9 mouse cellular contexts compared by ENCODE assay signal in genomic region chr2:117231257-117231656, GRCm38 (mm10). TPM values are rescaled to one million over a fixed set of nuclear protein-coding genes. Genes with fewer than 3 reads are reported as not detected.
A peak's percentile ranks its signal among the peaks of the same experiment; 100 is the strongest.
DNase-seq lines count a peak whose midpoint lies in the region; ATAC-seq and TF ChIP-seq lines count a peak whose summit lies in the region.
"Had no signal": no experiment of that assay in that cellular context is flagged by ENCODE, and none has a peak within 500 bp of the region (broad histone marks: within the 10 kb centered on the region; RNA-seq: fewer than 3 reads in every experiment).

No protein-coding gene starts in this region.

- H3K36me3 ChIP-seq in forebrain, embryonic 13.5 days (ENCODE audit: poor library complexity, severe bottlenecking): no peaks in the 10 kb centered on the region
- no peaks in the 10 kb centered on the region for H3K36me3 ChIP-seq in hindbrain, embryonic 10.5 days
- no peaks in the 10 kb centered on the region for H3K36me3 ChIP-seq in lung, postnatal 0 days (ENCODE audit: insufficient read depth, low read length)
- no peaks in the 10 kb centered on the region for H3K36me3 ChIP-seq in thymus, adult 2 months (ENCODE audit: control insufficient read depth, insufficient read depth, low read length)
- H3K36me3 ChIP-seq: limb, embryonic 15.5 days had no signal

- peak; percentile 94 for TF ChIP-seq CTCF in lung, postnatal 0 days (IDR thresholded peaks at IDR 0.05)
- TF ChIP-seq CTCF in thymus, adult 2 months (IDR thresholded peaks at IDR 0.05; ENCODE audit: borderline replicate concordance, control insufficient read depth, extremely low read depth, insufficient read depth, low read length, poor library complexity): peak; percentile 69; the same call in 1 of the 2 replicates

- no peak overlapping the region for H3K4me3 ChIP-seq in forebrain, embryonic 13.5 days
- no peak overlapping the region for H3K4me3 ChIP-seq in hindbrain, embryonic 10.5 days
- H3K4me3 ChIP-seq in lung, postnatal 0 days (ENCODE audit: low read depth, low read length): no peak overlapping the region
- no peak overlapping the region for H3K4me3 ChIP-seq in thymus, adult 2 months (ENCODE audit: control insufficient read depth, insufficient read depth, low read length)
- H3K4me3 ChIP-seq: limb, embryonic 15.5 days had no signal

- 0 out of 2 replicates have a peak, but pooled peaks cover 4% of the 10 kb centered on the region for H3K27me3 ChIP-seq in forebrain, embryonic 13.5 days
- peaks cover 6% of the 10 kb centered on the region; the same call in 1 of the 2 replicates for H3K27me3 ChIP-seq in hindbrain, embryonic 10.5 days (ENCODE audit: insufficient read depth, poor library complexity, severe bottlenecking)
- H3K27me3 ChIP-seq in lung, postnatal 0 days (replicated peaks; ENCODE audit: insufficient read depth, low read length): no peaks in the 10 kb centered on the region
- H3K27me3 ChIP-seq in thymus, adult 2 months (ENCODE audit: control insufficient read depth, insufficient read depth, low read length): no peaks in the 10 kb centered on the region

- no peak overlapping the region for H3K9ac ChIP-seq in forebrain, embryonic 13.5 days
- H3K9ac ChIP-seq in lung, postnatal 0 days (replicated peaks; ENCODE audit: low read depth): no peak overlapping the region
- H3K9ac ChIP-seq: limb, embryonic 15.5 days had no signal

- 5% methylated on average over 13 of the region's 13 CpGs for WGBS in forebrain, embryonic 13.5 days
- WGBS in hindbrain, embryonic 10.5 days: 7% methylated on average over 13 of the region's 13 CpGs
- 4% methylated on average over 13 of the region's 13 CpGs for WGBS in lung, postnatal 0 days
- WGBS in thymus, adult 2 months: 8% methylated on average over 13 of the region's 13 CpGs

- DNase-seq in ES-CJ7 (ENCODE audit: low read depth, low spot score): peak; percentile 85
- peak; percentile 37 for DNase-seq in c-Kit-positive CD71-positive TER-119-negative erythroid progenitor cells, embryonic 14.5 days (ENCODE audit: low read depth)
- DNase-seq in hindbrain, embryonic 10.5 days (ENCODE audit: low spot score): peak; percentile 88
- peak; percentile 73 to 86 for DNase-seq in layer of hippocampus, adult 8-10 months (ENCODE audit: low spot score in 2 of 2)
- DNase-seq in lung, postnatal 0 days (ENCODE audit: low spot score): peak; percentile 85
- DNase-seq in ovary, postnatal 10 days (ENCODE audit: low spot score): peak; percentile 52
- DNase-seq in thymus, adult 2 months: peak; percentile 65

- no peak for TF ChIP-seq POLR2A in thymus, adult 2 months (IDR thresholded peaks at IDR 0.05; ENCODE audit: control insufficient read depth, extremely low read depth, insufficient read depth, low read length, poor library complexity)

- H3K9me3 ChIP-seq in forebrain, embryonic 13.5 days (replicated peaks): no peaks in the 10 kb centered on the region
- no peaks in the 10 kb centered on the region for H3K9me3 ChIP-seq in hindbrain, embryonic 10.5 days
- H3K9me3 ChIP-seq in lung, postnatal 0 days (ENCODE audit: low read length): no peaks in the 10 kb centered on the region
- H3K9me3 ChIP-seq: limb, embryonic 15.5 days had no signal

- peak; percentile 89 for ATAC-seq in forebrain, embryonic 13.5 days
- peak; percentile 83 for ATAC-seq in lung, postnatal 0 days

- peaks cover 9% of the 10 kb centered on the region for H3K4me1 ChIP-seq in forebrain, embryonic 13.5 days
- H3K4me1 ChIP-seq in hindbrain, embryonic 10.5 days (replicated peaks): peaks cover 22% of the 10 kb centered on the region
- no peaks in the 10 kb centered on the region for H3K4me1 ChIP-seq in lung, postnatal 0 days (ENCODE audit: insufficient read depth, low read depth, low read length)
- no peaks in the 10 kb centered on the region for H3K4me1 ChIP-seq in thymus, adult 2 months (replicated peaks; ENCODE audit: control insufficient read depth, insufficient read depth, low read length)

- no peak overlapping the region for H3K27ac ChIP-seq in forebrain, embryonic 13.5 days
- no peak overlapping the region for H3K27ac ChIP-seq in hindbrain, embryonic 10.5 days
- H3K27ac ChIP-seq in lung, postnatal 0 days (ENCODE audit: low read length): no peak overlapping the region
- H3K27ac ChIP-seq in thymus, adult 2 months (ENCODE audit: control insufficient read depth, insufficient read depth, low read length): no peak overlapping the region
- H3K27ac ChIP-seq: limb, embryonic 15.5 days had no signal

- H3K4me2 ChIP-seq in forebrain, embryonic 13.5 days: no peak overlapping the region
- H3K4me2 ChIP-seq in lung, postnatal 0 days (replicated peaks; ENCODE audit: low read depth, low read length): no peak overlapping the region
- H3K4me2 ChIP-seq: limb, embryonic 15.5 days had no signal

- no peak for TF ChIP-seq EP300 in lung, postnatal 0 days (IDR thresholded peaks at IDR 0.05)

RNA-seq across cellular contexts. Expression of gene Fam98b, which starts 18.3 kb away (rescaled TPM):
- 21.9 and 22.6 TPM in 2 replicates for polyA plus RNA-seq in forebrain, embryonic 13.5 days (2015; fragmentation: Nextera tagmentation; extraction: Ambion mirVana)
- 15.9 and 19.9 TPM in 2 replicates for polyA plus RNA-seq in hindbrain, embryonic 10.5 days (2016; fragmentation: Nextera tagmentation; extraction: Ambion mirVana)
- total RNA-seq in layer of hippocampus, adult 8-10 months (2022): 10 to 100 TPM; 48.7 to 56.0 (median 51.8) TPM
- 6.6 and 7.3 TPM in 2 replicates for polyA plus RNA-seq in lung, postnatal 0 days (2015; fragmentation: Nextera tagmentation; extraction: Ambion mirVana)
- polyA plus RNA-seq in thymus, adult 2 months (2012; rRNA removed): 7.2 and 8.0 TPM in 2 replicates

Comparison
In these comparisons a context has a peak if more than half of its experiments do, and no peak if none do; other contexts are left out.
1. DNase-seq: peak in every context shown above with its lines; median percentile 88 in hindbrain, embryonic 10.5 days; 85 in ES-CJ7; 85 in lung, postnatal 0 days; 80 in layer of hippocampus, adult 8-10 months; 65 in thymus, adult 2 months; 52 in ovary, postnatal 10 days; 37 in c-Kit-positive CD71-positive TER-119-negative erythroid progenitor cells, embryonic 14.5 days.